Mouse (Mus musculus): ENCODE results near the gene Bace2. TPM values are rescaled to one million over a fixed set of nuclear protein-coding genes. Genes with fewer than 3 reads are reported as not detected.
A peak's percentile ranks its signal among the peaks of the same experiment; 100 is the strongest.

Gene Bace2
- polyA plus RNA-seq, 1 experiment: 1.6 TPM

- H3K36me3 ChIP-seq (ENCODE audit: control insufficient read depth, insufficient read depth, low read length): no peaks in the 10 kb centered on the region
- H3K27me3 ChIP-seq (replicated peaks; ENCODE audit: control insufficient read depth, insufficient read depth, low read length): no peaks in the 10 kb centered on the region
- no peak overlapping the region for H3K4me3 ChIP-seq (ENCODE audit: insufficient read depth, low read depth, low read length)
- no peak for TF ChIP-seq POLR2A (IDR thresholded peaks at IDR 0.05; ENCODE audit: low read depth, low read length)
- no peak for TF ChIP-seq CTCF (conservative IDR thresholded peaks at IDR 0.05; ENCODE audit: insufficient read depth, insufficient read length, low read depth, low read length)
- H3K27ac ChIP-seq (ENCODE audit: insufficient read depth, low read depth, low read length): no peak overlapping the region
- H3K4me1 ChIP-seq (ENCODE audit: control insufficient read depth, insufficient read depth, low read length): no peaks in the 10 kb centered on the region; the same call in 1 of the 2 replicates
- no peak for DNase-seq
These were observed 45.2 kb downstream of the Bace2 start for GRCm38 (mm10) chr16:97401741-97402140.

GRCm38 (mm10) chr16:97402213-97402785, 45.8 kb downstream of the Bace2 start:
- Histone ChIP-seq H3K4me1 (ENCODE audit: control insufficient read depth, insufficient read depth, low read length) (no peaks in the 10 kb centered on the region; the same call in 1 of the 2 replicates), H3K27me3 (replicated peaks; ENCODE audit: control insufficient read depth, insufficient read depth, low read length) (no peaks in the 10 kb centered on the region), H3K27ac (ENCODE audit: insufficient read depth, low read depth, low read length) (no peak overlapping the region), H3K36me3 (ENCODE audit: control insufficient read depth, insufficient read depth, low read length) (no peaks in the 10 kb centered on the region), H3K4me3 (ENCODE audit: insufficient read depth, low read depth, low read length) (no peak overlapping the region)
- DNase-seq: no peak
- TF ChIP-seq POLR2A (IDR thresholded peaks at IDR 0.05; ENCODE audit: low read depth, low read length): no peak
- 71% methylated on average over 4 of the region's 4 CpGs for WGBS

- Histone ChIP-seq H3K27me3 (replicated peaks; ENCODE audit: control insufficient read depth, insufficient read depth, low read length) (no peaks in the 10 kb centered on the region), H3K36me3 (ENCODE audit: control insufficient read depth, insufficient read depth, low read length) (no peaks in the 10 kb centered on the region), H3K27ac (ENCODE audit: insufficient read depth, low read depth, low read length) (no peak overlapping the region), H3K4me3 (ENCODE audit: insufficient read depth, low read depth, low read length) (no peak overlapping the region), H3K4me1 (ENCODE audit: control insufficient read depth, insufficient read depth, low read length) (no peaks in the 10 kb centered on the region)
- no peak for TF ChIP-seq CTCF (conservative IDR thresholded peaks at IDR 0.05; ENCODE audit: insufficient read depth, insufficient read length, low read depth, low read length)
- no peak for TF ChIP-seq POLR2A (IDR thresholded peaks at IDR 0.05; ENCODE audit: low read depth, low read length)
- DNase-seq: no peak
- WGBS: 97% methylated on average over 5 of the region's 5 CpGs
These were observed 49.0 kb downstream of the Bace2 start for GRCm38 (mm10) chr16:97405476-97406012.

GRCm38 (mm10) chr16:97417896-97418542, 61.5 kb downstream of the Bace2 start:
- TF ChIP-seq CTCF (conservative IDR thresholded peaks at IDR 0.05; ENCODE audit: insufficient read depth, insufficient read length, low read depth, low read length) (peak; percentile 71), POLR2A (IDR thresholded peaks at IDR 0.05; ENCODE audit: low read depth, low read length) (no peak)
- no peaks in the 10 kb centered on the region for H3K4me1 ChIP-seq (ENCODE audit: control insufficient read depth, insufficient read depth, low read length)
- H3K27ac ChIP-seq (ENCODE audit: insufficient read depth, low read depth, low read length): no peak overlapping the region
- peak; percentile 58 for DNase-seq
- no peaks in the 10 kb centered on the region for H3K27me3 ChIP-seq (replicated peaks; ENCODE audit: control insufficient read depth, insufficient read depth, low read length)
- H3K36me3 ChIP-seq (ENCODE audit: control insufficient read depth, insufficient read depth, low read length): no peaks in the 10 kb centered on the region
- no peak overlapping the region for H3K4me3 ChIP-seq (ENCODE audit: insufficient read depth, low read depth, low read length)
- 12% methylated on average over 4 of the region's 4 CpGs for WGBS

- DNase-seq: no peak
- Histone ChIP-seq H3K27me3 (replicated peaks; ENCODE audit: control insufficient read depth, insufficient read depth, low read length) (no peaks in the 10 kb centered on the region), H3K36me3 (ENCODE audit: control insufficient read depth, insufficient read depth, low read length) (no peaks in the 10 kb centered on the region), H3K4me1 (ENCODE audit: control insufficient read depth, insufficient read depth, low read length) (no peaks in the 10 kb centered on the region), H3K27ac (ENCODE audit: insufficient read depth, low read depth, low read length) (no peak overlapping the region), H3K4me3 (ENCODE audit: insufficient read depth, low read depth, low read length) (no peak overlapping the region)
- TF ChIP-seq POLR2A (IDR thresholded peaks at IDR 0.05; ENCODE audit: low read depth, low read length): no peak
- TF ChIP-seq CTCF (conservative IDR thresholded peaks at IDR 0.05; ENCODE audit: insufficient read depth, insufficient read length, low read depth, low read length): no peak
- WGBS: 94% methylated on average over 6 of the region's 6 CpGs
These were observed 62.4 kb downstream of the Bace2 start for GRCm38 (mm10) chr16:97418749-97419453.

- no peaks in the 10 kb centered on the region for H3K36me3 ChIP-seq (ENCODE audit: control insufficient read depth, insufficient read depth, low read length)
- no peak for TF ChIP-seq POLR2A (IDR thresholded peaks at IDR 0.05; ENCODE audit: low read depth, low read length)
- no peak for TF ChIP-seq CTCF (conservative IDR thresholded peaks at IDR 0.05; ENCODE audit: insufficient read depth, insufficient read length, low read depth, low read length)
- no peaks in the 10 kb centered on the region for H3K4me1 ChIP-seq (ENCODE audit: control insufficient read depth, insufficient read depth, low read length)
These were observed 65.1 kb downstream of the Bace2 start for GRCm38 (mm10) chr16:97421671-97422070.

GRCm38 (mm10) chr16:97423627-97424026, 67.1 kb downstream of the Bace2 start:
- no peak for TF ChIP-seq CTCF (conservative IDR thresholded peaks at IDR 0.05; ENCODE audit: insufficient read depth, insufficient read length, low read depth, low read length)
- TF ChIP-seq POLR2A (IDR thresholded peaks at IDR 0.05; ENCODE audit: low read depth, low read length): no peak
- Histone ChIP-seq H3K4me3 (ENCODE audit: insufficient read depth, low read depth, low read length) (no peak overlapping the region), H3K27ac (ENCODE audit: insufficient read depth, low read depth, low read length) (no peak overlapping the region), H3K27me3 (replicated peaks; ENCODE audit: control insufficient read depth, insufficient read depth, low read length) (no peaks in the 10 kb centered on the region), H3K36me3 (ENCODE audit: control insufficient read depth, insufficient read depth, low read length) (no peaks in the 10 kb centered on the region), H3K4me1 (ENCODE audit: control insufficient read depth, insufficient read depth, low read length) (no peaks in the 10 kb centered on the region)
- WGBS: 93% methylated on average over 1 of the region's 1 CpGs
- no peak for DNase-seq

More at GRCm38 (mm10) chr16:97421671-97422070, 65.1 kb downstream of the Bace2 start:
- Histone ChIP-seq H3K27me3 (replicated peaks; ENCODE audit: control insufficient read depth, insufficient read depth, low read length) (no peaks in the 10 kb centered on the region), H3K4me3 (ENCODE audit: insufficient read depth, low read depth, low read length) (no peak overlapping the region), H3K27ac (ENCODE audit: insufficient read depth, low read depth, low read length) (no peak overlapping the region)
- no peak for DNase-seq
- WGBS: 76% methylated on average over 6 of the region's 6 CpGs
